Mouse (Mus musculus) embryonic facial prominence, embryonic 11.5 days (tissue): ENCODE data around the gene Tmem201. TPM values are rescaled to one million over a fixed set of nuclear protein-coding genes. Genes with fewer than 3 reads are reported as not detected.

Experiments
- ATAC-seq: fragments of 200-750 bp; cut with Nextera tagmentation; replicated peaks from 2 replicates; pipeline ENCODE4 v1.8.0; 2017; ENCODE audit warnings: low read depth; ENCODE audit not compliant: insufficient number of reproducible peaks, low FRiP score, low TSS enrichment
- DNase-seq: peaks from one replicate; pipeline ENCODE4 v3.0.0-alpha.2; 2015; ENCODE audit warnings: low spot score
- H3K27ac ChIP-seq: fragments of 300-500 bp; sonication (generic); replicated peaks from 2 replicates; pipeline ENCODE4 v1.5.1; 2014; ENCODE audit warnings: mild to moderate bottlenecking, low read depth, low read length, control low read depth
- H3K27me3 ChIP-seq: fragments of 300-500 bp; sonication (generic); 2 replicates; pipeline ENCODE4 v1.6.1; 2014; ENCODE audit warnings: mild to moderate bottlenecking, low read length, moderate library complexity, mixed read lengths; ENCODE audit not compliant: control insufficient read depth, insufficient read depth
- H3K36me3 ChIP-seq: fragments of 300-500 bp; sonication (generic); replicated peaks from 2 replicates; pipeline ENCODE4 v1.6.1; 2014; ENCODE audit warnings: low read depth, mild to moderate bottlenecking, low read length, moderate library complexity, mixed read lengths; ENCODE audit not compliant: control insufficient read depth, insufficient read depth
- H3K4me1 ChIP-seq: fragments of 300-500 bp; sonication (generic); 2 replicates; pipeline ENCODE4 v1.6.1; 2014; ENCODE audit warnings: low read length, mixed read lengths; ENCODE audit not compliant: control insufficient read depth, insufficient read depth
- H3K4me2 ChIP-seq: fragments of 300-500 bp; sonication (generic); 2 replicates; pipeline ENCODE4 v1.6.1; 2014; ENCODE audit warnings: low read depth, mild to moderate bottlenecking, control low read depth, low read length, moderate library complexity
- H3K4me3 ChIP-seq: fragments of 300-500 bp; sonication (generic); 2 replicates; pipeline ENCODE4 v1.5.1; 2014; ENCODE audit warnings: low read depth, low read length, control low read depth
- H3K9ac ChIP-seq: fragments of 300-500 bp; sonication (generic); replicated peaks from 2 replicates; pipeline ENCODE4 v1.6.1; 2014; ENCODE audit warnings: mild to moderate bottlenecking, control low read depth, low read length
- H3K9me3 ChIP-seq: fragments of 300-500 bp; sonication (generic); replicated peaks from 2 replicates; pipeline ENCODE4 v1.6.1; 2016; ENCODE audit warnings: mild to moderate bottlenecking, low read length, inconsistent platforms, mixed read lengths; ENCODE audit not compliant: control insufficient read depth
- WGBS: fragments of 180-500 bp; shearing (Covaris S2); extraction: QIAGEN DNeasy Blood & Tissue Kit; methylation state at CpG from one replicate; pipeline ENCODE4 v1.1.7; 2014; 5-methylcytosine and 5-hydroxymethylcytosine counted together
- polyA plus RNA-seq: library from polyadenylated mRNA; unstranded; fragments of >200 nt; fragmentation: Nextera tagmentation; extraction: Ambion mirVana; gene quantifications from 2 replicates; pipeline ENCODE4 v1.2.1, GENCODE M21; 2014

Gene Tmem201
- polyA plus RNA-seq, 1 experiment from 2014 or later: 17.5 TPM

- Histone ChIP-seq H3K4me3 (no peak overlapping the region), H3K27me3 (peaks cover 12% of the 10 kb centered on the region), H3K9ac (no peak overlapping the region), H3K4me1 (no peaks in the 10 kb centered on the region), H3K9me3 (no peaks in the 10 kb centered on the region), H3K27ac (no peak overlapping the region), H3K4me2 (no peak overlapping the region), H3K36me3 (no peaks in the 10 kb centered on the region)
- DNase-seq (peak; percentile 18), ATAC-seq (no peak)
- WGBS: 35% methylated on average over 16 of the region's 16 CpGs
These were observed 41.5 kb downstream of the Tmem201 start for GRCm38 (mm10) chr4:149696189-149696971.

GRCm38 (mm10) chr4:149691368-149691767, 46.5 kb downstream of the Tmem201 start:
- Histone ChIP-seq H3K9me3 (no peaks in the 10 kb centered on the region), H3K27ac (no peak overlapping the region), H3K4me3 (no peak overlapping the region), H3K27me3 (no peaks in the 10 kb centered on the region), H3K36me3 (no peaks in the 10 kb centered on the region), H3K4me1 (no peaks in the 10 kb centered on the region), H3K4me2 (no peak overlapping the region), H3K9ac (no peak overlapping the region)
- ATAC-seq: no peak
- DNase-seq: peak; percentile 57
- WGBS: 37% methylated on average over 8 of the region's 8 CpGs

DNA sequence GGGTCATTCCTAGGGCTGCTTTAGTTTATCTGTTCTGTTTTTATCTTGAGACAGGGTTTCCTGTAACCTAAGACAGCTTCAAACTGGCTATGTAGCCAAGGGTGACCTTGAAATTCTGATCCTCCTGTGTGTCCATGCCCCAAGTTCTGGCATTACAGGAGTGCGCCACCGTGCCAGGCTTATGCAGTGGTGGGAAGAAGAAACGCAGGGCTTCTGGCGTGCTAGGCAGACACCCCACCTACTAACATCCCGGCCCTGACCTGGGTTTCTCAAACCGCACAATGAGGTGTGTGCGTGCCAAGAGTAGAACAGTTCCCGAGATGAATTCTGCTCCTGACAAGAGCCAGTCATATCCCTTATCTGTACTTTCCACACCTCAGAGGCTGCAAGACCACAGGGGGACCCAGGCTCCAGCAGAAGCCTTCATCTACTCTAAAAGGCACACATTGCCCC, 47.0 kb downstream of the Tmem201 start:
- DNase-seq: no peak
- ATAC-seq: no peak
- Histone ChIP-seq H3K4me2 (no peak overlapping the region), H3K9ac (no peak overlapping the region), H3K27ac (no peak overlapping the region), H3K27me3 (no peaks in the 10 kb centered on the region), H3K9me3 (no peaks in the 10 kb centered on the region), H3K4me3 (no peak overlapping the region), H3K4me1 (no peaks in the 10 kb centered on the region), H3K36me3 (no peaks in the 10 kb centered on the region)
- WGBS: 88% methylated on average over 8 of the region's 8 CpGs

GRCm38 (mm10) chr4:149689822-149690700, 47.8 kb downstream of the Tmem201 start:
- Histone ChIP-seq H3K4me2 (no peak overlapping the region), H3K27me3 (no peaks in the 10 kb centered on the region), H3K36me3 (no peaks in the 10 kb centered on the region), H3K4me3 (no peak overlapping the region), H3K27ac (no peak overlapping the region), H3K9ac (no peak overlapping the region), H3K4me1 (no peaks in the 10 kb centered on the region), H3K9me3 (no peaks in the 10 kb centered on the region)
- 78% methylated on average over 12 of the region's 12 CpGs for WGBS
- ATAC-seq: no peak
- DNase-seq: no peak

DNA sequence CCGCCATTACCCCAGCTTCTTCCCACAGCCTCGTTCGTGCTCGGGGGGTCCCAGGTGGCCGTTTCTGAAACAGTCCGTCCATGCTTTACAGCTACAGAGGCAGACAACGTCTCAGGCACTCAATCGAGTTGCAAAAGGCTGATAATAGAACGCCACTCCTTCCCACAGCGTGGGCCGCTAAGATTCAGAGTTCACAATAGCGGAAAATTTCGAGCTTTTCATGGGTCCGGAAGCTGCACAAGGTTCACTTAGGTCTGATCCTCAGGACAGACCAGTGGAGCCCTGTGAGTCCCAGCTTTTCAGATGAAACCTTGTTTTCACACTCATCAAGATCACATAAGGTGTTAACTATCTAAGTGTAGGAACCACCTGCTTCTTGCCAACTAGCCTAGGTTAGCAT, 49.0 kb downstream of the Tmem201 start:
- Histone ChIP-seq H3K27ac (no peak overlapping the region), H3K36me3 (no peaks in the 10 kb centered on the region), H3K4me2 (no peak overlapping the region), H3K9ac (no peak overlapping the region), H3K27me3 (no peaks in the 10 kb centered on the region; the same call in 1 of the 2 replicates), H3K4me1 (no peaks in the 10 kb centered on the region), H3K4me3 (no peak overlapping the region), H3K9me3 (no peaks in the 10 kb centered on the region)
- ATAC-seq (no peak), DNase-seq (no peak)
- 87% methylated on average over 14 of the region's 14 CpGs for WGBS

- no peaks in the 10 kb centered on the region; the same call in 1 of the 2 replicates for H3K27me3 ChIP-seq
- 81% methylated on average over 11 of the region's 11 CpGs for WGBS
- H3K36me3 ChIP-seq: no peaks in the 10 kb centered on the region
- ATAC-seq (no peak), DNase-seq (no peak)
- H3K4me3 ChIP-seq: no peak overlapping the region
- no peaks in the 10 kb centered on the region for H3K4me1 ChIP-seq
- H3K9me3 ChIP-seq: no peaks in the 10 kb centered on the region
- H3K27ac ChIP-seq: no peak overlapping the region
- no peak overlapping the region for H3K9ac ChIP-seq
- H3K4me2 ChIP-seq: no peak overlapping the region
These were observed 52.8 kb downstream of the Tmem201 start for GRCm38 (mm10) chr4:149684841-149685623.

- no peak overlapping the region for H3K4me3 ChIP-seq
- no peak overlapping the region for H3K27ac ChIP-seq
- H3K4me1 ChIP-seq: no peaks in the 10 kb centered on the region
- H3K9me3 ChIP-seq: no peaks in the 10 kb centered on the region
- 10% methylated on average over 7 of the region's 7 CpGs for WGBS
- peak; percentile 21 for DNase-seq
- no peak for ATAC-seq
- H3K9ac ChIP-seq: no peak overlapping the region
- no peaks in the 10 kb centered on the region; the same call in 1 of the 2 replicates for H3K27me3 ChIP-seq
- H3K4me2 ChIP-seq: no peak overlapping the region
- no peaks in the 10 kb centered on the region for H3K36me3 ChIP-seq
These were observed 54.0 kb downstream of the Tmem201 start for GRCm38 (mm10) chr4:149683875-149684274.
